Mouse (Mus musculus) stomach, embryonic 16.5 days (tissue): ENCODE measurements around the gene Ghrh. TPM values are rescaled to one million over a fixed set of nuclear protein-coding genes. Genes with fewer than 3 reads are reported as not detected.

Experiments
- ATAC-seq: fragments of 200-750 bp; cut with Nextera tagmentation; 2 replicates; pipeline ENCODE4 v1.8.0; 2017; ENCODE audit warnings: moderate number of reproducible peaks, moderate TSS enrichment; ENCODE audit not compliant: insufficient read depth, low FRiP score
- H3K27ac ChIP-seq: fragments of 300-500 bp; sonication (generic); 2 replicates; pipeline ENCODE4 v1.5.1; 2014; ENCODE audit warnings: low read length
- H3K27me3 ChIP-seq: fragments of 300-500 bp; sonication (generic); 2 replicates; pipeline ENCODE4 v1.6.1; 2014; ENCODE audit warnings: low read length, control low read depth, mixed read lengths; ENCODE audit not compliant: control insufficient read depth, insufficient read depth
- H3K36me3 ChIP-seq: fragments of 300-500 bp; sonication (generic); 2 replicates; pipeline ENCODE4 v1.6.1; 2014; ENCODE audit warnings: low read length; ENCODE audit not compliant: control insufficient read depth, insufficient read depth
- H3K4me1 ChIP-seq: fragments of 300-500 bp; sonication (generic); 2 replicates; pipeline ENCODE4 v1.6.1; 2014; ENCODE audit warnings: low read length, control low read depth, mixed read lengths; ENCODE audit not compliant: control insufficient read depth, insufficient read depth
- H3K4me2 ChIP-seq: fragments of 300-500 bp; sonication (generic); 2 replicates; pipeline ENCODE4 v1.6.1; 2014; ENCODE audit warnings: low read depth, low read length, mixed read lengths
- H3K4me3 ChIP-seq: fragments of 300-500 bp; sonication (generic); replicated peaks from 2 replicates; pipeline ENCODE4 v1.5.1; 2014; ENCODE audit warnings: mild to moderate bottlenecking, low read length
- H3K9ac ChIP-seq: fragments of 300-500 bp; sonication (generic); 2 replicates; pipeline ENCODE4 v1.6.1; 2014; ENCODE audit warnings: low read length
- H3K9me3 ChIP-seq: fragments of 300-500 bp; sonication (generic); replicated peaks from 2 replicates; pipeline ENCODE4 v1.6.1; 2016; ENCODE audit warnings: low read length, control low read depth; ENCODE audit not compliant: control insufficient read depth
- WGBS: fragments of 180-500 bp; shearing (Covaris S2); extraction: QIAGEN DNeasy Blood & Tissue Kit; methylation state at CpG from one replicate; pipeline ENCODE4 v1.1.7; 2014; 5-methylcytosine and 5-hydroxymethylcytosine counted together
- polyA plus RNA-seq: library from polyadenylated mRNA; unstranded; fragments of >200 nt; fragmentation: Nextera tagmentation; extraction: Ambion mirVana; gene quantifications from 2 replicates; pipeline ENCODE4 v1.2.1, GENCODE M21; 2015

Gene Ghrh
- polyA plus RNA-seq, 1 experiment from 2014 or later = 0.30 TPM

- H3K27ac ChIP-seq = peak overlapping the region; percentile 73
- H3K27me3 ChIP-seq = no peaks in the 10 kb centered on the region
- H3K9ac ChIP-seq = no peak overlapping the region
- peaks cover 12% of the 10 kb centered on the region for H3K4me1 ChIP-seq
- peak; percentile 78 for ATAC-seq
- H3K4me2 ChIP-seq = no peak overlapping the region
- H3K36me3 ChIP-seq = peaks cover 23% of the 10 kb centered on the region
- no peak overlapping the region for H3K4me3 ChIP-seq
- 44% methylated on average over 7 of the region's 7 CpGs for WGBS
- H3K9me3 ChIP-seq = no peaks in the 10 kb centered on the region
Observed at GRCm38 (mm10) chr2:157306091-157307032, 40.9 kb downstream of the Ghrh start.

- WGBS = 78% methylated on average over 9 of the region's 9 CpGs
- H3K4me2 ChIP-seq = no peak overlapping the region
- H3K27ac ChIP-seq = no peak overlapping the region
- peaks cover 31% of the 10 kb centered on the region for H3K36me3 ChIP-seq
- H3K9ac ChIP-seq = no peak overlapping the region
- H3K4me3 ChIP-seq = no peak overlapping the region
- no peaks in the 10 kb centered on the region for H3K27me3 ChIP-seq
- ATAC-seq = no peak
- H3K9me3 ChIP-seq = no peaks in the 10 kb centered on the region
- peaks cover 12% of the 10 kb centered on the region for H3K4me1 ChIP-seq
Observed at GRCm38 (mm10) chr2:157303096-157303495, 44.2 kb downstream of the Ghrh start.

GRCm38 (mm10) chr2:157300051-157300450 lies 47.3 kb downstream of the Ghrh start:
- Histone ChIP-seq H3K27ac (no peak overlapping the region), H3K27me3 (no peaks in the 10 kb centered on the region), H3K4me2 (no peak overlapping the region), H3K36me3 (peaks cover 39% of the 10 kb centered on the region), H3K4me1 (no peaks in the 10 kb centered on the region), H3K9me3 (no peaks in the 10 kb centered on the region), H3K4me3 (no peak overlapping the region), H3K9ac (no peak overlapping the region)
- 0 out of 2 replicates have a peak, but pooled peaks have one; percentile 44 for ATAC-seq
- WGBS = 89% methylated on average over 6 of the region's 6 CpGs

- Histone ChIP-seq H3K4me2 (no peak overlapping the region), H3K4me3 (no peak overlapping the region), H3K27ac (no peak overlapping the region), H3K4me1 (no peaks in the 10 kb centered on the region), H3K9ac (no peak overlapping the region), H3K36me3 (peaks cover 38% of the 10 kb centered on the region), H3K9me3 (no peaks in the 10 kb centered on the region), H3K27me3 (no peaks in the 10 kb centered on the region)
- 73% methylated on average over 7 of the region's 7 CpGs for WGBS
- no peak for ATAC-seq
Observed at GRCm38 (mm10) chr2:157296105-157296689, 51.1 kb downstream of the Ghrh start.

GRCm38 (mm10) chr2:157292093-157292492 lies 55.2 kb downstream of the Ghrh start:
- Histone ChIP-seq H3K9ac (no peak overlapping the region), H3K27me3 (no peaks in the 10 kb centered on the region), H3K4me1 (0 out of 2 replicates have a peak, but pooled peaks cover 5% of the 10 kb centered on the region), H3K4me2 (no peak overlapping the region), H3K9me3 (no peaks in the 10 kb centered on the region), H3K27ac (no peak overlapping the region), H3K36me3 (peaks cover 16% of the 10 kb centered on the region), H3K4me3 (no peak overlapping the region)
- ATAC-seq = peak; percentile 44; the same call in 1 of the 2 replicates
- 12% methylated on average over 2 of the region's 2 CpGs for WGBS

GRCm38 (mm10) chr2:157288996-157289395 lies 58.3 kb downstream of the Ghrh start:
- WGBS = 87% methylated on average over 5 of the region's 5 CpGs
- no peaks in the 10 kb centered on the region for H3K27me3 ChIP-seq
- peaks cover 10% of the 10 kb centered on the region for H3K36me3 ChIP-seq
- ATAC-seq = no peak
- no peak overlapping the region for H3K27ac ChIP-seq
- no peak overlapping the region for H3K4me3 ChIP-seq
- H3K9ac ChIP-seq = no peak overlapping the region
- no peak overlapping the region for H3K4me2 ChIP-seq
- H3K4me1 ChIP-seq = 0 out of 2 replicates have a peak, but pooled peaks cover 5% of the 10 kb centered on the region
- no peaks in the 10 kb centered on the region for H3K9me3 ChIP-seq

GRCm38 (mm10) chr2:157287542-157287941 lies 59.8 kb downstream of the Ghrh start:
- 21% methylated on average over 3 of the region's 3 CpGs for WGBS
- H3K36me3 ChIP-seq = peaks cover 9% of the 10 kb centered on the region
- no peaks in the 10 kb centered on the region for H3K9me3 ChIP-seq
- no peaks in the 10 kb centered on the region for H3K27me3 ChIP-seq
- 0 out of 2 replicates have a peak, but pooled peaks cover 5% of the 10 kb centered on the region for H3K4me1 ChIP-seq
- no peak overlapping the region for H3K4me2 ChIP-seq
- H3K9ac ChIP-seq = no peak overlapping the region; the same call in 1 of the 2 replicates
- ATAC-seq = peak; percentile 57; the same call in 1 of the 2 replicates
- no peak overlapping the region for H3K4me3 ChIP-seq
- H3K27ac ChIP-seq = no peak overlapping the region

GRCm38 (mm10) chr2:157283321-157283720 lies 64.0 kb downstream of the Ghrh start:
- no peak for ATAC-seq
- Histone ChIP-seq H3K4me2 (no peak overlapping the region), H3K27ac (no peak overlapping the region), H3K9me3 (no peaks in the 10 kb centered on the region), H3K4me1 (peaks cover 19% of the 10 kb centered on the region), H3K9ac (no peak overlapping the region), H3K27me3 (no peaks in the 10 kb centered on the region), H3K4me3 (no peak overlapping the region), H3K36me3 (no peaks in the 10 kb centered on the region)
- WGBS = 67% methylated on average over 6 of the region's 6 CpGs
